Mouse (Mus musculus) myocyte (in vitro differentiated cells): ENCODE results near the gene Ube2j1. TPM values are rescaled to one million over a fixed set of nuclear protein-coding genes. Genes with fewer than 3 reads are reported as not detected.

Source experiments
- H3K27me3 ChIP-seq: one replicate; pipeline ENCODE4 v1.6.1; 2011; ENCODE audit not compliant: control insufficient read depth, insufficient read depth, insufficient read length
- H3K36me3 ChIP-seq: one replicate; pipeline ENCODE4 v1.6.1; 2011; ENCODE audit not compliant: control insufficient read depth, insufficient read depth
- H3K4me2 ChIP-seq: one replicate; pipeline ENCODE4 v1.6.1; 2011; ENCODE audit warnings: low read depth, control low read depth
- H3K4me3 ChIP-seq: one replicate; pipeline ENCODE4 v1.5.1; 2011; ENCODE audit warnings: mild to moderate bottlenecking, control low read depth, moderate library complexity
- H3K79me2 ChIP-seq: one replicate; pipeline ENCODE4 v1.6.1; 2011; ENCODE audit not compliant: control insufficient read depth, insufficient read depth
- H3ac ChIP-seq: one replicate; pipeline ENCODE4 v1.6.1; 2011; ENCODE audit not compliant: control insufficient read depth, insufficient read length
- CEBPB ChIP-seq: IDR thresholded peaks from 2 replicates; pipeline ENCODE4 v1.6.1; 2011; ENCODE audit warnings: mild to moderate bottlenecking, moderate library complexity; ENCODE audit not compliant: poor library complexity, insufficient read depth, severe bottlenecking
- E2F4 ChIP-seq: IDR thresholded peaks from one replicate; pipeline ENCODE4 v1.6.1; 2011; ENCODE audit warnings: mild to moderate bottlenecking, control low read depth, moderate library complexity; ENCODE audit not compliant: insufficient read depth
- MAX ChIP-seq: IDR thresholded peaks from one replicate; pipeline ENCODE4 v1.6.1; 2011; ENCODE audit warnings: low read depth, mild to moderate bottlenecking, control low read depth
- MYOD1 ChIP-seq, 3 experiments: IDR thresholded peaks; one replicate each; pipeline ENCODE4 v1.6.1; 2011; ENCODE audit warnings: control low read depth in 2 of 3, low read depth in 2 of 3, mild to moderate bottlenecking in 2 of 3, moderate library complexity in 1 of 3; ENCODE audit not compliant: insufficient read length in 2 of 3, control insufficient read depth in 1 of 3
- MYOG ChIP-seq, 3 experiments: IDR thresholded peaks; one replicate each; pipeline ENCODE4 v1.6.1; 2011; ENCODE audit warnings: control low read depth in 2 of 3, low read depth in 2 of 3, mild to moderate bottlenecking in 2 of 3; ENCODE audit not compliant: insufficient read length in 2 of 3, control insufficient read depth in 1 of 3, insufficient read depth in 1 of 3
- POLR2A ChIP-seq: IDR thresholded peaks from one replicate; pipeline ENCODE4 v1.6.1; 2011; ENCODE audit warnings: low read depth, mild to moderate bottlenecking, control low read depth, moderate library complexity; ENCODE audit not compliant: insufficient read length
- POLR2AphosphoS2 ChIP-seq: IDR thresholded peaks from one replicate; pipeline ENCODE4 v1.6.1; 2011; ENCODE audit warnings: low read depth, control low read depth; ENCODE audit not compliant: insufficient read length
- REST ChIP-seq: IDR thresholded peaks from one replicate; pipeline ENCODE4 v1.6.1; 2011; ENCODE audit warnings: mild to moderate bottlenecking, control low read depth, moderate library complexity; ENCODE audit not compliant: insufficient read depth, insufficient read length
- SRF ChIP-seq: IDR thresholded peaks from one replicate; pipeline ENCODE4 v1.6.1; 2011; ENCODE audit warnings: low read depth; ENCODE audit not compliant: control insufficient read depth, insufficient read length
- TCF12 ChIP-seq: IDR thresholded peaks from one replicate; pipeline ENCODE4 v1.6.1; 2011; ENCODE audit warnings: mild to moderate bottlenecking, control low read depth; ENCODE audit not compliant: poor library complexity, insufficient read depth, severe bottlenecking
- TCF3 ChIP-seq: IDR thresholded peaks from one replicate; pipeline ENCODE4 v1.6.1; 2011; ENCODE audit warnings: low read depth, control low read depth; ENCODE audit not compliant: insufficient read length
- USF1 ChIP-seq: IDR thresholded peaks from one replicate; pipeline ENCODE4 v1.6.1; 2011; ENCODE audit warnings: low read depth, mild to moderate bottlenecking, control low read depth, moderate library complexity
- polyA plus RNA-seq: library from polyadenylated mRNA; unstranded; fragments of >200 nt; fragmentation: generic; extraction: Trizol; gene quantifications from one replicate; pipeline ENCODE4 v1.2.1, GENCODE M21; 2012; ENCODE audit warnings: missing spikeins

Ube2j1 gene
- polyA plus RNA-seq, 1 experiment = 31.4 TPM

- Histone ChIP-seq H3K27me3 (no peaks in the 10 kb centered on the region), H3K4me3 (no peak overlapping the region), H3K4me2 (no peak overlapping the region), H3K79me2 (no peaks in the 10 kb centered on the region), H3ac (no peak overlapping the region), H3K36me3 (no peaks in the 10 kb centered on the region)
- TF ChIP-seq MYOG (IDR thresholded peaks at IDR 0.05; ENCODE audit: control insufficient read depth in 1 of 3, insufficient read depth in 1 of 3, insufficient read length in 2 of 3, low read depth in 2 of 3) (no peak), TCF12 (no peak), POLR2A (no peak), TCF3 (no peak), POLR2AphosphoS2 (no peak), CEBPB (no peak), SRF (no peak), USF1 (no peak), MAX (no peak), MYOD1 (IDR thresholded peaks at IDR 0.05; ENCODE audit: control insufficient read depth in 1 of 3, insufficient read length in 2 of 3, low read depth in 2 of 3) (no peak), E2F4 (no peak), REST (no peak)
Observed at GRCm38 (mm10) chr4:33066223-33066960, 35.2 kb downstream of the Ube2j1 start.

GRCm38 (mm10) chr4:33067331-33067730, 36.1 kb downstream of the Ube2j1 start:
- no peak for TF ChIP-seq TCF3
- TF ChIP-seq TCF12 = no peak
- TF ChIP-seq MYOG (IDR thresholded peaks at IDR 0.05; ENCODE audit: control insufficient read depth in 1 of 3, insufficient read depth in 1 of 3, insufficient read length in 2 of 3, low read depth in 2 of 3) = no peak

GRCm38 (mm10) chr4:33067826-33068225, 36.6 kb downstream of the Ube2j1 start:
- H3ac ChIP-seq = no peak overlapping the region
- TF ChIP-seq MAX = no peak
- no peak for TF ChIP-seq TCF3
- TF ChIP-seq USF1 = no peak
- TF ChIP-seq SRF = no peak
- TF ChIP-seq CEBPB = no peak
- TF ChIP-seq REST = no peak
- no peak for TF ChIP-seq E2F4
- TF ChIP-seq MYOG (IDR thresholded peaks at IDR 0.05; ENCODE audit: control insufficient read depth in 1 of 3, insufficient read depth in 1 of 3, insufficient read length in 2 of 3, low read depth in 2 of 3) = no peak
- no peak for TF ChIP-seq POLR2A
- no peak for TF ChIP-seq MYOD1 (IDR thresholded peaks at IDR 0.05; ENCODE audit: control insufficient read depth in 1 of 3, insufficient read length in 2 of 3, low read depth in 2 of 3)
- no peak for TF ChIP-seq POLR2AphosphoS2
- TF ChIP-seq TCF12 = no peak
- no peak overlapping the region for H3K4me2 ChIP-seq

More at GRCm38 (mm10) chr4:33067331-33067730, 36.1 kb downstream of the Ube2j1 start:
- H3K79me2 ChIP-seq = no peaks in the 10 kb centered on the region
- no peaks in the 10 kb centered on the region for H3K27me3 ChIP-seq
- no peak overlapping the region for H3K4me2 ChIP-seq
- no peak overlapping the region for H3K4me3 ChIP-seq
- no peak overlapping the region for H3ac ChIP-seq
- H3K36me3 ChIP-seq = no peaks in the 10 kb centered on the region

GRCm38 (mm10) chr4:33068894-33069293, 37.7 kb downstream of the Ube2j1 start:
- Histone ChIP-seq H3K36me3 (no peaks in the 10 kb centered on the region), H3K4me2 (no peak overlapping the region), H3ac (no peak overlapping the region), H3K79me2 (no peaks in the 10 kb centered on the region), H3K27me3 (no peaks in the 10 kb centered on the region), H3K4me3 (no peak overlapping the region)
- no peak for TF ChIP-seq POLR2A
- no peak for TF ChIP-seq MYOG (IDR thresholded peaks at IDR 0.05; ENCODE audit: control insufficient read depth in 1 of 3, insufficient read depth in 1 of 3, insufficient read length in 2 of 3, low read depth in 2 of 3)
- no peak for TF ChIP-seq E2F4
- no peak for TF ChIP-seq USF1
- no peak for TF ChIP-seq TCF12
- TF ChIP-seq REST = no peak
- no peak for TF ChIP-seq SRF
- no peak for TF ChIP-seq TCF3
- no peak for TF ChIP-seq POLR2AphosphoS2
- no peak for TF ChIP-seq CEBPB
- no peak for TF ChIP-seq MAX
- no peak for TF ChIP-seq MYOD1 (IDR thresholded peaks at IDR 0.05; ENCODE audit: control insufficient read depth in 1 of 3, insufficient read length in 2 of 3, low read depth in 2 of 3)

More at GRCm38 (mm10) chr4:33067826-33068225, 36.6 kb downstream of the Ube2j1 start:
- Histone ChIP-seq H3K36me3 (no peaks in the 10 kb centered on the region), H3K79me2 (no peaks in the 10 kb centered on the region), H3K4me3 (no peak overlapping the region), H3K27me3 (no peaks in the 10 kb centered on the region)
